In the genomic region with DNA sequence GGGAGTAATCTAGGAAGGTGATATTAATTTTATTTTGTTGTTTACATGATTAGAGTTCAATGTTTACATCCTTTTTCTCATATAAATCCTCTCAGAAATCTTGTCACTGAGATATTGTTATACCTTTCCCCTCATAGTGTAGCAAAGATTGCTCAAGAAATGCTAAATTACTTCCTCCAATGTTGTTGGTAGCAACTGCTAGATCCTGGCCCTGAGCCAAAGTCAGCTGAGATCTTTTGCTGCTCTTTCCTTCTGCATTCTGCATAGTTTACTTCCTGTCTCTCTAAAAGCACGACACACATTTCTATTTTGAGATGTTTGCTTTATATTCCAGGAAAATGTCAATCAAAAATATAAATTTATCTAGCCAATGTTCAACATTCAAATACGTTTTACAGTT, we compare ENCODE assay signal across 15 mouse cellular contexts.
A peak's percentile ranks its signal among the peaks of the same experiment; 100 is the strongest.
DNase-seq lines count a peak whose midpoint lies in the region; ATAC-seq and TF ChIP-seq lines count a peak whose summit lies in the region.
"Had no signal": no experiment of that assay in that cellular context is flagged by ENCODE, and none has a peak within 500 bp of the region (broad histone marks: within the 10 kb centered on the region; RNA-seq: fewer than 3 reads in every experiment).

No protein-coding gene starts in this region.

- no peaks in the 10 kb centered on the region for H3K9me3 ChIP-seq in kidney, embryonic 16.5 days (ENCODE audit: low read length)
- no peaks in the 10 kb centered on the region for H3K9me3 ChIP-seq in lung, embryonic 14.5 days (ENCODE audit: low read depth, low read length)
- H3K9me3 ChIP-seq: forebrain, embryonic 12.5 days; G1E; limb, embryonic 12.5 days; megakaryocyte, embryonic 14.5 days; neural tube, embryonic 12.5 days had no signal

- H3K4me2 ChIP-seq in kidney, embryonic 16.5 days (replicated peaks; ENCODE audit: low read depth, low read length) = no peak overlapping the region
- H3K4me2 ChIP-seq in lung, embryonic 14.5 days = no peak overlapping the region
- H3K4me2 ChIP-seq: forebrain, embryonic 12.5 days; limb, embryonic 12.5 days; neural tube, embryonic 12.5 days had no signal

- H3K4me3 ChIP-seq in kidney, embryonic 16.5 days (ENCODE audit: low read length) = no peak overlapping the region
- H3K4me3 ChIP-seq in lung, embryonic 14.5 days (ENCODE audit: low read depth, low read length) = no peak overlapping the region
- H3K4me3 ChIP-seq: forebrain, embryonic 12.5 days; heart, adult 2 months; limb, embryonic 12.5 days; megakaryocyte, embryonic 14.5 days; neural tube, embryonic 12.5 days had no signal

- H3K27me3 ChIP-seq in kidney, embryonic 16.5 days (ENCODE audit: insufficient read depth, low read length) = no peaks in the 10 kb centered on the region
- H3K27me3 ChIP-seq in lung, embryonic 14.5 days (ENCODE audit: insufficient read depth, low read length) = no peaks in the 10 kb centered on the region
- H3K27me3 ChIP-seq: forebrain, embryonic 12.5 days; limb, embryonic 12.5 days; megakaryocyte, embryonic 14.5 days; neural tube, embryonic 12.5 days had no signal

- no peaks in the 10 kb centered on the region for H3K4me1 ChIP-seq in kidney, embryonic 16.5 days (ENCODE audit: insufficient read depth, low read length)
- H3K4me1 ChIP-seq in lung, embryonic 14.5 days (ENCODE audit: insufficient read depth) = no peaks in the 10 kb centered on the region
- H3K4me1 ChIP-seq: forebrain, embryonic 12.5 days; limb, embryonic 12.5 days; megakaryocyte, embryonic 14.5 days; neural tube, embryonic 12.5 days had no signal

- no peak for ATAC-seq in cerebellum, adult (ENCODE audit: insufficient number of reproducible peaks, low FRiP score, low TSS enrichment)
- ATAC-seq in kidney, embryonic 16.5 days (ENCODE audit: low FRiP score, low TSS enrichment) = no peak
- ATAC-seq in lung, embryonic 14.5 days (ENCODE audit: insufficient read depth) = peak; percentile 56; the same call in 1 of the 2 replicates

- H3K36me3 ChIP-seq in kidney, embryonic 16.5 days (ENCODE audit: insufficient read depth, low read length) = no peaks in the 10 kb centered on the region
- H3K36me3 ChIP-seq in lung, embryonic 14.5 days (ENCODE audit: insufficient read depth) = no peaks in the 10 kb centered on the region
- H3K36me3 ChIP-seq: forebrain, embryonic 12.5 days; G1E; limb, embryonic 12.5 days; neural tube, embryonic 12.5 days had no signal

- WGBS in kidney, embryonic 16.5 days = 16% methylated on average over 2 of the region's 2 CpGs
- 18% methylated on average over 2 of the region's 2 CpGs for WGBS in lung, embryonic 14.5 days

- peak; percentile 1 to 6 for DNase-seq in cerebellum, postnatal 14 days
- peak; percentile 18 to 32 for DNase-seq in kidney, postnatal 25 days
- DNase-seq in 416B (ENCODE audit: low read depth) = peak; percentile 88
- peak; percentile 76 for DNase-seq in lung, embryonic 14.5 days
- no peak for DNase-seq in layer of hippocampus, postnatal 36 days
- DNase-seq in spleen, postnatal 10 days (ENCODE audit: low spot score in 2 of 2) = no peak
- DNase-seq: cerebellum, adult 11 months; heart, adult 2 months had no signal

- H3K9ac ChIP-seq in kidney, embryonic 16.5 days (replicated peaks; ENCODE audit: low read length) = no peak overlapping the region
- H3K9ac ChIP-seq in lung, embryonic 14.5 days = no peak overlapping the region
- H3K9ac ChIP-seq: forebrain, embryonic 12.5 days; limb, embryonic 12.5 days; neural tube, embryonic 12.5 days had no signal

- TF ChIP-seq CTCF in lung, embryonic 14.5 days (IDR thresholded peaks at IDR 0.05; ENCODE audit: low read depth) = no peak

- no peak overlapping the region for H3K27ac ChIP-seq in kidney, embryonic 16.5 days (ENCODE audit: low read length)
- no peak overlapping the region for H3K27ac ChIP-seq in lung, embryonic 14.5 days (ENCODE audit: low read depth)
- H3K27ac ChIP-seq: forebrain, embryonic 12.5 days; heart, adult 2 months; limb, embryonic 12.5 days; neural tube, embryonic 12.5 days had no signal

Comparison
In these comparisons a context has a peak if more than half of its experiments do, and no peak if none do; other contexts are left out.
1. DNase-seq: peak in cerebellum, postnatal 14 days (2 of 2), kidney, postnatal 25 days (2 of 2), 416B (single experiment) and lung, embryonic 14.5 days (single experiment); none in layer of hippocampus, postnatal 36 days (0 of 2) and spleen, postnatal 10 days (0 of 2).